Mouse (Mus musculus) E14TG2a.4 (cell line): Measurements from ENCODE around the gene Slc38a6.
A peak's percentile ranks its signal among the peaks of the same experiment; 100 is the strongest.

Source experiments
- H3K27me3 ChIP-seq: 2 replicates; pipeline ENCODE4 v1.6.1; 2014; ENCODE audit warnings: low read length, control low read depth; ENCODE audit not compliant: insufficient read depth
- H3K36me3 ChIP-seq: 2 replicates; pipeline ENCODE4 v1.6.1; 2014; ENCODE audit warnings: low read length, control low read depth; ENCODE audit not compliant: insufficient read depth
- H3K4me1 ChIP-seq: replicated peaks from 2 replicates; pipeline ENCODE4 v1.6.1; 2014; ENCODE audit warnings: low read depth, low read length, control low read depth
- H3K4me3 ChIP-seq: replicated peaks from 2 replicates; pipeline ENCODE4 v1.5.1; 2014; ENCODE audit warnings: mild to moderate bottlenecking, low read length
- H3K9me3 ChIP-seq: 2 replicates; pipeline ENCODE4 v1.6.1; 2014; ENCODE audit warnings: low read length, control low read depth
- CTCF ChIP-seq: conservative IDR thresholded peaks from 2 replicates; pipeline ENCODE4 v1.5.1; 2014; ENCODE audit warnings: low read length
- NANOG ChIP-seq: IDR thresholded peaks from 2 replicates; pipeline ENCODE4 v1.6.1; 2014; ENCODE audit warnings: borderline replicate concordance, low read length, mixed read lengths
- POU5F1 ChIP-seq: IDR thresholded peaks from 2 replicates; pipeline ENCODE4 v1.6.1; 2014; ENCODE audit warnings: low read length, borderline replicate concordance

Slc38a6 gene

GRCm38 (mm10) chr12:73367460-73368079, 81.0 kb downstream of the Slc38a6 start:
- H3K4me3 ChIP-seq: peak overlapping the region; percentile 53
- no peaks in the 10 kb centered on the region for H3K36me3 ChIP-seq
- TF ChIP-seq POU5F1 (no peak), NANOG (no peak)
- H3K4me1 ChIP-seq: peaks cover 35% of the 10 kb centered on the region
- no peaks in the 10 kb centered on the region for H3K9me3 ChIP-seq
- peaks cover 16% of the 10 kb centered on the region for H3K27me3 ChIP-seq

- Histone ChIP-seq H3K27me3 (peaks cover 16% of the 10 kb centered on the region), H3K9me3 (no peaks in the 10 kb centered on the region), H3K4me3 (no peak overlapping the region), H3K36me3 (no peaks in the 10 kb centered on the region), H3K4me1 (peaks cover 29% of the 10 kb centered on the region)
- TF ChIP-seq NANOG: no peak
- no peak for TF ChIP-seq CTCF
- TF ChIP-seq POU5F1: no peak
Observed at GRCm38 (mm10) chr12:73368868-73369608, 82.5 kb downstream of the Slc38a6 start.

DNA sequence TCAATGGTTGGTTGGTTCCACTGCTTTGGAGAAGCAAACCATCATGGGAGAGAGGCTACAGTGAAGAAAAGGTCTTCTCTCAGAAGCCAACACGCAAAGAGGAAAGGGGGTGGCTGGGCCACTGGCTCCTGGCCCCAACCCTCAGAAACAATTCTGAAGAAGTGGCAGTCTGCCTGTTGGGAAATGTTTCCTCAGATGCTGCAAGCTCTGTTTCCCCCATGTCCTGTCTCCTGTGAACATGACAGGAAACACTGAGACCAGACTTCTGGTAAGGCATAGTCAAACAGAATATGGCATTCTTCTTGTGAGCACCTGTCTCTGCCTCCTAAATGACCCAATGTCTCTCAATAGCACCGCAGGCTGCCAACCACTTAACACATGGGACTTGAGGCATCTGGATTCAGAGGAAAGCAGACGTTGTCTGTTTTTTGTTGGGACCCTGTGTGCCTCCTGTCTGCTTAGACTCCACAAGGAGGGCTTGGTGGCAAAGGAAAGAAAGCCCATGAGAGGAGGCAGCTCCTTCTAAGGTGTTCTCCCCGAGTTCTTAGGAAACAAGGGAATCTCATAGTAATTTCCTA, 83.9 kb downstream of the Slc38a6 start:
- H3K4me3 ChIP-seq: no peak overlapping the region
- no peaks in the 10 kb centered on the region for H3K9me3 ChIP-seq
- no peaks in the 10 kb centered on the region for H3K36me3 ChIP-seq
- peaks cover 16% of the 10 kb centered on the region for H3K27me3 ChIP-seq
- peaks cover 29% of the 10 kb centered on the region for H3K4me1 ChIP-seq
- TF ChIP-seq CTCF (no peak), NANOG (no peak), POU5F1 (no peak)

DNA sequence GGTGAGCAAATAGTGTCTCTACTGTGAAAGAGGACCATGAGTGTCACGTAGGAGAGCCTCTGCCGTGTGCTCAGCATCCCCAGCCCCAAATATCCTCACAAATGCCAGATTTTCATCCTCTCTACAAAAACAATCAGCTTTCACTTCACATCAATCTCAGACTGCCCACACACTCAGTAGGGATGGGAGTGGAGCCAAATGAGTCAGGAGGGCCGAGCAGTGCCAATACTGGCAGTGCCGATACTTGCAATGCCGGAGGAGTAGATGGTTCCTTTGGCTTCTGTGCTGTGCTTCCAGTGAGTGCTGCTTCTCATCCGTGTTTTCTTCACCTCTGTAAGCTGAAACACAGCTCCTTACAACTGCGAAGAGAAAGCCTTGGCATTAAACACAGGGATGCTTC, 84.6 kb downstream of the Slc38a6 start:
- no peak overlapping the region for H3K4me3 ChIP-seq
- no peak for TF ChIP-seq POU5F1
- no peak for TF ChIP-seq CTCF
- TF ChIP-seq NANOG: no peak
- peaks cover 16% of the 10 kb centered on the region for H3K27me3 ChIP-seq
- H3K9me3 ChIP-seq: no peaks in the 10 kb centered on the region
- H3K4me1 ChIP-seq: peaks cover 29% of the 10 kb centered on the region
- no peaks in the 10 kb centered on the region for H3K36me3 ChIP-seq

DNA sequence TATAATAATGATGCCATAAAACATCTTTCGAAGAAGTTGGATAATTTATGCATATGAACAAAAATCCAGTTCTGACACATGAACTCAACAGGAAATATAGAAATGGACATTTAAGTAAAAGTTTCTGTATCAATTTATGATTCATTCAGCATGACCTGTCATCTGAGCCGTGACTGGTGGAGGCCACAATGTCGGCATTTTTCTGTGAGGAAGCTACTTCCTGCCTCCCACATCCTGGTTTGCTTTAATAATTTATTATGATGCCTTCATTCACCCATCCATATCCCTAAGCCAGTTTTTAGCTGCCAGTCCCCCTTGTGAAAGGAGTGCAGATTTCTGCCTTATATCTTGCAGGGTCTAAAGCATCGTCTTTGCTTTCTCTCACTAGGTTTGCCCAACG, 91.4 kb downstream of the Slc38a6 start:
- TF ChIP-seq POU5F1: no peak
- TF ChIP-seq CTCF: no peak
- no peak for TF ChIP-seq NANOG
- H3K36me3 ChIP-seq: no peaks in the 10 kb centered on the region

DNA sequence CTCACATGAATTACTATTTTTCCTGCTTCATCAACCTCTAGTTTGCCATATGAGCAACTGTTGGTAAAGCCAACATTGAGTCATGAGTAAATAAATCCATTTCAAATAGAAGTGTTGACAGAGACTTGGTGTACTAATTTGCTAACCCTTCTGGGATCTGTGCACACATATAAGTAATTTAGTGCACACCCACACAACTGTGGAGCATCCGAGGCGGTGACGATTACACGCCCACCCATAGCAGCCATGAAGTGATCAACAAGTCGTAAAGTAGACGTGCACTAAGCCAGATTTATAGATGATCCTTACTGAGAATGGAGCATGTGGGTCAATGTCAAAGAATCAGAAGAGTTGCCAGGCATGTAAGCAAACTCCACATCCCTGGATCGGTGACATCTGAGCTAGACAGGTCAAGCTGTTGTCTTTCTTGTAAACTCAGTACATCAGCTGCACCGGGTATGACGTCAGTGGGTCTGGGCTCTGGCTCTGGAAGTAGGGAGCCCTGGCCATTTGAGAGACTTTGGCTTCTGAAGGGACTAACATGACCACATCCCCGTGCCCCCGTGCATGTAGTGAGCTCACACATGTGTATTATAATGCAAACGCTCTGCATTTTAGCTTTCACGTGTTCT, 92.3 kb downstream of the Slc38a6 start:
- H3K9me3 ChIP-seq: no peaks in the 10 kb centered on the region
- TF ChIP-seq CTCF (no peak), POU5F1 (no peak), NANOG (no peak)
- 0 out of 2 replicates have a peak, but pooled peaks cover 3% of the 10 kb centered on the region for H3K27me3 ChIP-seq
- no peak overlapping the region for H3K4me3 ChIP-seq
- H3K4me1 ChIP-seq: peaks cover 24% of the 10 kb centered on the region
- no peaks in the 10 kb centered on the region for H3K36me3 ChIP-seq

More for the DNA sequence above, 91.4 kb downstream of the Slc38a6 start:
- Histone ChIP-seq H3K27me3 (0 out of 2 replicates have a peak, but pooled peaks cover under 1% of the 10 kb centered on the region), H3K4me1 (peaks cover 16% of the 10 kb centered on the region), H3K9me3 (no peaks in the 10 kb centered on the region), H3K4me3 (no peak overlapping the region)

GRCm38 (mm10) chr12:73380686-73381360, 94.2 kb downstream of the Slc38a6 start:
- no peak overlapping the region for H3K4me3 ChIP-seq
- H3K27me3 ChIP-seq: 0 out of 2 replicates have a peak, but pooled peaks cover 3% of the 10 kb centered on the region
- no peak for TF ChIP-seq NANOG
- 0 out of 2 replicates have a peak, but pooled peaks have one; percentile 2 for TF ChIP-seq CTCF
- peaks cover 44% of the 10 kb centered on the region for H3K4me1 ChIP-seq
- no peaks in the 10 kb centered on the region for H3K36me3 ChIP-seq
- no peaks in the 10 kb centered on the region for H3K9me3 ChIP-seq

DNA sequence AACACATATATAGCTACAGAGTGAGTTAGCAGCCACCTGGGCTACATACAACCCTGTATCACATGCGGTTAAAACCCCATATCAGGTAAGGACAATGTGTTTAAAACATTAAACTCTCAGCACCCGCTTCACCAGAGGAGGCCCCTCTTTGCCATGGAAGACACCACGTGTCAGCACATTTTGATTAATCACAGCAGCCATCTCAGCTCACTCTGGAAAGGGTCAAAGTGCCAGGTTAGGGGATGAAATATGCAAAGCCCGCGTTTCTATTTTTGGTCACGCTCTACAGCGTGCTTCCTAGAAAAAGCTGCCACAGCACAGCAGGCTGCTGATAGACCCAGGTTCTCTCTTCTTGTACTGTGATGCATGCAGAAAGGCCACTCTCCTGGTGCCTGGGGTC, 94.9 kb downstream of the Slc38a6 start:
- TF ChIP-seq NANOG (no peak), CTCF (no peak), POU5F1 (no peak)
- no peaks in the 10 kb centered on the region for H3K9me3 ChIP-seq
- H3K27me3 ChIP-seq: 0 out of 2 replicates have a peak, but pooled peaks cover 3% of the 10 kb centered on the region
- peaks cover 44% of the 10 kb centered on the region for H3K4me1 ChIP-seq
- H3K36me3 ChIP-seq: no peaks in the 10 kb centered on the region
- H3K4me3 ChIP-seq: no peak overlapping the region
